Mouse (Mus musculus): Measurements from ENCODE around the gene Krt33b. TPM values are rescaled to one million over a fixed set of nuclear protein-coding genes. Genes with fewer than 3 reads are reported as not detected.

Krt33b gene
- not detected in 2 replicates for total RNA-seq (2014; rRNA removed)
- not detected in 2 replicates for polyA plus RNA-seq (2012; rRNA removed)

DNA sequence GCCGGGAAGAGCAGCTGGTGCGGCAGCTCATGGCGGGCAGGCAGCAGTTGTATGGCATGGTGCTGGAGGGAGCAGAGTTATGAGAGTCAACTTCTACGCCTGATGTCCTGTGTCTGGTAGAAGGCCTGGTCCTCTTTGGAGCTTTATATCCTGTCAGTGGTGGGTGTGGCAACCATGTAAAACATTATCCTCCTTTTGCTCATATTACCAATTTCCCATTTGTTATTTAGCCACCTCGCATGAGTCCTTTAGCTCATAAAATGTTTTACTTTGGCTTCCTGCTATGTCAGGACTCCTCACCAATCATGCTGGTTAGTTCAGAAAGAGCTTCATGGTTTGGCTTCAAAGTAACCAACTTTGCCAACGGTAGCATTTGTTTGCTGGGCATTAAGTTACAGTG lies at the start of gene Krt33b:
Gene Krt33b (minus strand): TSS at position 101 of the 400 bp plus-strand sequence.
- no peak within 1 kb of the TSS for H3K4me3 ChIP-seq (ENCODE audit: insufficient read depth, low read depth, low read length)
- H3K27ac ChIP-seq (replicated peaks; ENCODE audit: insufficient read depth, low read depth, low read length): no peak within 1 kb of the TSS
- TF ChIP-seq CTCF (IDR thresholded peaks at IDR 0.05; ENCODE audit: low read depth, low read length): no peak
- TF ChIP-seq POLR2A (IDR thresholded peaks at IDR 0.05; ENCODE audit: extremely low read depth, insufficient read depth, low read length): no peak
- no peaks in the 10 kb centered on the region for H3K27me3 ChIP-seq (ENCODE audit: control insufficient read depth, insufficient read depth, low read length)
- H3K9ac ChIP-seq (ENCODE audit: low read depth, low read length): no peak within 1 kb of the TSS
- WGBS: 87% methylated on average over 6 of the region's 6 CpGs
- H3K79me2 ChIP-seq (ENCODE audit: control insufficient read depth, insufficient read depth, low read length): no peaks in the 10 kb centered on the region
- no peak for DNase-seq (ENCODE audit: extremely low read depth, low read depth, low spot score)
- no peaks in the 10 kb centered on the region for H3K4me1 ChIP-seq (ENCODE audit: control insufficient read depth, insufficient read depth, low read length)
- H3K36me3 ChIP-seq (ENCODE audit: control insufficient read depth, insufficient read depth, low read length): no peaks in the 10 kb centered on the region

DNA sequence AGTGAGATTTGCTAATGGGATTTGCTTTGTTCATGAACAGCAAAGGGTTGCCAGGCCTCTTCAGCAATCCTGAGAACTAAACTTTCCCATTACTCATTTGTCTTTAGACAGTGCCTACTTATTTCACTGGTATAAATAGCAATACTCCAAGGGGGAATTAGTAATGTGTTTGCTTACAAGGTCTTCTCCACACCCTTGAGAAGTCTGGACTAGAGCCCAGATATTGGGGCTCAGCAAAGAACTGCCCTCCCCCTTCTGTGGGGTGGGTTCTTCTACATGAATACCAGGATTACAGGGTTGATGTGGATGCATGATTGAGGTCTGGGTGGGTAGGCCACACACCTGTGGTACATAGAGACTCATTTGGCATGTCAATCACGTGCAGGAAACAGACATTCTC lies 44.2 kb upstream of the Krt33b start:
- no peak overlapping the region for H3K4me3 ChIP-seq (ENCODE audit: insufficient read depth, low read depth, low read length)
- H3K4me1 ChIP-seq (ENCODE audit: control insufficient read depth, insufficient read depth, low read length): no peaks in the 10 kb centered on the region
- DNase-seq (ENCODE audit: extremely low read depth, low read depth, low spot score): no peak
- no peaks in the 10 kb centered on the region for H3K27me3 ChIP-seq (ENCODE audit: control insufficient read depth, insufficient read depth, low read length)
- TF ChIP-seq CTCF (IDR thresholded peaks at IDR 0.05; ENCODE audit: low read depth, low read length): no peak
- TF ChIP-seq POLR2A (IDR thresholded peaks at IDR 0.05; ENCODE audit: extremely low read depth, insufficient read depth, low read length): no peak
- no peak overlapping the region for H3K27ac ChIP-seq (replicated peaks; ENCODE audit: insufficient read depth, low read depth, low read length)
- no peaks in the 10 kb centered on the region for H3K36me3 ChIP-seq (ENCODE audit: control insufficient read depth, insufficient read depth, low read length)
- H3K9ac ChIP-seq (ENCODE audit: low read depth, low read length): no peak overlapping the region
- no peaks in the 10 kb centered on the region for H3K79me2 ChIP-seq (ENCODE audit: control insufficient read depth, insufficient read depth, low read length)
- WGBS: 68% methylated on average over 1 of the region's 1 CpGs

DNA sequence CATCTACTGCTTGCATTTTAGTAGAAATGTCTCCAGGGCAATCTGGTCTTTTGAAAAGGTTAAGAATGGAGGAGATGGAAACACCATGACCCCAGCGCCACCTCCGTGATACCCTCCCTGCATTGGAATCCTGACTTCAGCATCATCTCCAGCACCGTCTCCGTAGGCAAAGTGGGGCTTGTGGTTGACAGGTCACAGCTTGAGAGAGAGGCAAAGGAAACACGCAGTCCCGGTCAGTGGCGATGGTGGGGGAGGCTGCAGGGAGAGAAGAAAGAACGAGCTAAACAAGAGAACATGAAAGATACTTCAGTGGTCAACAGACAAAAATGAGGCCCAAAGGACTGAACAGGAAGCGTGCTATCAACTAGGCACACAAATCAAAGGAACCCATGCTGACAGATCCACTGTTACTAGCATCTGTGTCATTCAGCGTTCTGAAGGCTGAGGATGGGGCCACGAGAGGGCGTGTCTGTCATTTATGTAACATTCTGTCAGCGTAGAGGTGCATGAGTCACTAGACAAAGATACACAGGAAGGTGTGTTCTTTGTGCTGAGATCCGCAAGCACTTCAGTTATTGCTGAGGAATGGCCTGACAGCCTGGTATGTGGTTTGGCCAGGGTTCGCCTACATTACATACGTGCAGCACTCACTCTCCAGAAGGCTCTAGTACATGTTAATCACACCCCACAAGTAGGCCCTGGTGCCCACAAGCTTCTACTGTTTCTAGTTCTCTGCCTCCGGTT lies 37.8 kb upstream of the Krt33b start:
- no peaks in the 10 kb centered on the region for H3K27me3 ChIP-seq (ENCODE audit: control insufficient read depth, insufficient read depth, low read length)
- H3K4me1 ChIP-seq (ENCODE audit: control insufficient read depth, insufficient read depth, low read length): no peaks in the 10 kb centered on the region
- TF ChIP-seq POLR2A (IDR thresholded peaks at IDR 0.05; ENCODE audit: extremely low read depth, insufficient read depth, low read length) (no peak), CTCF (IDR thresholded peaks at IDR 0.05; ENCODE audit: low read depth, low read length) (no peak)
- 80% methylated on average over 17 of the region's 17 CpGs for WGBS
- no peak overlapping the region for H3K4me3 ChIP-seq (ENCODE audit: insufficient read depth, low read depth, low read length)
- H3K36me3 ChIP-seq (ENCODE audit: control insufficient read depth, insufficient read depth, low read length): no peaks in the 10 kb centered on the region
- no peak overlapping the region for H3K27ac ChIP-seq (replicated peaks; ENCODE audit: insufficient read depth, low read depth, low read length)
- no peak for DNase-seq (ENCODE audit: extremely low read depth, low read depth, low spot score)
- no peak overlapping the region for H3K9ac ChIP-seq (ENCODE audit: low read depth, low read length)
- no peaks in the 10 kb centered on the region for H3K79me2 ChIP-seq (ENCODE audit: control insufficient read depth, insufficient read depth, low read length)

DNA sequence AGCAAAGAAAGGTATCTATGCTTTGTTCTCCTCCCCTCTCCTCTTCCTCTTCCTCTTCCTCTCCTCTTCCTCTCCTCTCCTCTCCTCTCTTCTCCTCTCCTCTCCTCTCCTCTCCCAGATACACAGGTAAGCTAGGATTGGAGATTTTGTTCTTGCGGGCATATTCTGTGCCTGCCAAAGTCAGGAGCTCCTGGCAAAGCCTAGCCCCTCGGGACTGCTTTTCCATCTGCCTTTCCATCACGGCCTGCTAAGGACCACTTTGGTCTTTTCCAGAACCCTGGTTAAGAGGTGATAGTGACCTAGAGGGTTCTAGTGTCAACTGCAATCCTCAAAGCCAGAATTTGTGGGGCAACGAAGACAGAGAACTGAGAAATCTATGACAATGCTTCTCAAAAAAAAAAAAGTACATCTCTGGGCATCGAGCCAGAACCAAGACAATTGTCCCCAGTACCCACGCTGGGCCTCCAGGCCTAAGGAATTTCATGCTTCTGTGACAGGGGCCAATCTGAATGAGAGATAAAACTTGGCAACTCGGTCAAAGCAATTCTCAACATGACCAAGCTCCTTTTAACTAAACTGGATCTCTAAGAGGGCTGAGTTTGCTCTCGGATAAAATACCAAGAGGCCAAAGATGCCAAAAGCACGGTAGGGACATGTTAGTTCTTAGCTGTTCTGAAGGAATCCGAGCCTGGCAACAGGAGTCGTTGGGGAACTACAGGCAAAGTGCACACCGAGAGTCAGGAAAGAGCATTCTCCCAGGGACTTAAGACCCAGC lies 36.8 kb upstream of the Krt33b start:
- DNase-seq (ENCODE audit: extremely low read depth, low read depth, low spot score): no peak
- Histone ChIP-seq H3K4me3 (ENCODE audit: insufficient read depth, low read depth, low read length) (no peak overlapping the region), H3K36me3 (ENCODE audit: control insufficient read depth, insufficient read depth, low read length) (no peaks in the 10 kb centered on the region), H3K9ac (ENCODE audit: low read depth, low read length) (no peak overlapping the region), H3K79me2 (ENCODE audit: control insufficient read depth, insufficient read depth, low read length) (no peaks in the 10 kb centered on the region), H3K4me1 (ENCODE audit: control insufficient read depth, insufficient read depth, low read length) (no peaks in the 10 kb centered on the region), H3K27me3 (ENCODE audit: control insufficient read depth, insufficient read depth, low read length) (no peaks in the 10 kb centered on the region), H3K27ac (replicated peaks; ENCODE audit: insufficient read depth, low read depth, low read length) (no peak overlapping the region)
- 71% methylated on average over 12 of the region's 12 CpGs for WGBS
- no peak for TF ChIP-seq POLR2A (IDR thresholded peaks at IDR 0.05; ENCODE audit: extremely low read depth, insufficient read depth, low read length)
- TF ChIP-seq CTCF (IDR thresholded peaks at IDR 0.05; ENCODE audit: low read depth, low read length): no peak

DNA sequence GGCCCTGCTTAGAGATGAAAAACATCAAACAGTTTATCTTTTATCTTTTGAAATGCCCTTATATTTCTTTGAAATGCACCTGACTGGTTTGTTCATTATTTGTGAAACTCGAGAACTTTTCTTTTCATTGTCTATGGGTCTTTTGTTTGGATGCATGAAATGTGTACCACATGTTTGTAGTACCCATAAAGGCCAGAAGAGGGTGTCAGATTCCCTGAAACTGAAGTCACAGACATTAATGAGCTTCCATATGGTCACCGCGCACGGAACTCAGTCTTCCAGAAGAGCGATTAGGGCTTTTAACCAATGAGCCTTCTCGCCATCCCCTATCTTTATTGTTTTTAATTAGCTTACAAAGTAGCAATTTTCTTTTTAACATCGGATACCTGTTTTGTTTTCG lies 29.2 kb upstream of the Krt33b start:
- no peaks in the 10 kb centered on the region for H3K4me1 ChIP-seq (ENCODE audit: control insufficient read depth, insufficient read depth, low read length)
- no peak overlapping the region for H3K27ac ChIP-seq (replicated peaks; ENCODE audit: insufficient read depth, low read depth, low read length)
- no peak overlapping the region for H3K4me3 ChIP-seq (ENCODE audit: insufficient read depth, low read depth, low read length)
- H3K27me3 ChIP-seq (ENCODE audit: control insufficient read depth, insufficient read depth, low read length): no peaks in the 10 kb centered on the region
- no peak for DNase-seq (ENCODE audit: extremely low read depth, low read depth, low spot score)
- no peaks in the 10 kb centered on the region for H3K36me3 ChIP-seq (ENCODE audit: control insufficient read depth, insufficient read depth, low read length)
- H3K79me2 ChIP-seq (ENCODE audit: control insufficient read depth, insufficient read depth, low read length): no peaks in the 10 kb centered on the region
- WGBS: 78% methylated on average over 8 of the region's 8 CpGs
- TF ChIP-seq CTCF (IDR thresholded peaks at IDR 0.05; ENCODE audit: low read depth, low read length): no peak
- TF ChIP-seq POLR2A (IDR thresholded peaks at IDR 0.05; ENCODE audit: extremely low read depth, insufficient read depth, low read length): no peak
- H3K9ac ChIP-seq (ENCODE audit: low read depth, low read length): no peak overlapping the region

Data from liver, adult 2 months (tissue).